Mouse (Mus musculus): ENCODE results near the gene Tnfrsf9. TPM values are rescaled to one million over a fixed set of nuclear protein-coding genes. Genes with fewer than 3 reads are reported as not detected.
"Not testable (repeated sequence)": the region's sequence is repeated elsewhere in the genome, so short reads cannot be mapped to it uniquely, and the experiment has no call there.

Gene Tnfrsf9
- polyA plus RNA-seq, 1 experiment from 2014 or later = 0.13 TPM

- 51% methylated on average over 17 of the region's 17 CpGs for WGBS
- H3K27me3 ChIP-seq (ENCODE audit: insufficient read depth, low read length) = no peaks in the 10 kb centered on the region
- H3K9me3 ChIP-seq (replicated peaks; ENCODE audit: low read length) = no peaks in the 10 kb centered on the region
- H3K4me3 ChIP-seq (replicated peaks; ENCODE audit: low read depth, low read length) = no peak overlapping the region
- H3K4me2 ChIP-seq (ENCODE audit: low read length) = no peak overlapping the region
- ATAC-seq (replicated peaks; ENCODE audit: low FRiP score, low read depth) (no peak), DNase-seq (ENCODE audit: low spot score) (no peak)
- H3K4me1 ChIP-seq (replicated peaks; ENCODE audit: insufficient read depth, low read length) = peaks cover 26% of the 10 kb centered on the region; the same call in 1 of the 2 replicates
- TF ChIP-seq CTCF (IDR thresholded peaks at IDR 0.05; ENCODE audit: low read depth) = no peak
- peak overlapping the region; percentile 42 for H3K27ac ChIP-seq
- peaks cover 30% of the 10 kb centered on the region; the same call in 1 of the 2 replicates for H3K36me3 ChIP-seq (ENCODE audit: insufficient read depth, low read length)
- no peak overlapping the region for H3K9ac ChIP-seq (ENCODE audit: low read depth, low read length)
Observed at GRCm38 (mm10) chr4:150869276-150870197, 44.8 kb upstream of the Tnfrsf9 start.

- Histone ChIP-seq H3K4me2 (ENCODE audit: low read length) (no peak overlapping the region), H3K27me3 (ENCODE audit: insufficient read depth, low read length) (no peaks in the 10 kb centered on the region), H3K4me3 (replicated peaks; ENCODE audit: low read depth, low read length) (no peak overlapping the region), H3K36me3 (ENCODE audit: insufficient read depth, low read length) (peaks cover 21% of the 10 kb centered on the region; the same call in 1 of the 2 replicates), H3K27ac (peak overlapping the region; percentile 6), H3K9ac (ENCODE audit: low read depth, low read length) (no peak overlapping the region), H3K9me3 (replicated peaks; ENCODE audit: low read length) (no peaks in the 10 kb centered on the region), H3K4me1 (replicated peaks; ENCODE audit: insufficient read depth, low read length) (peaks cover 26% of the 10 kb centered on the region; the same call in 1 of the 2 replicates)
- no peak for TF ChIP-seq CTCF (IDR thresholded peaks at IDR 0.05; ENCODE audit: low read depth)
- ATAC-seq (replicated peaks; ENCODE audit: low FRiP score, low read depth) = no peak
- WGBS = 82% methylated on average over 13 of the region's 13 CpGs
- DNase-seq (ENCODE audit: low spot score) = no peak
Observed at GRCm38 (mm10) chr4:150870963-150871391, 43.4 kb upstream of the Tnfrsf9 start.

DNA sequence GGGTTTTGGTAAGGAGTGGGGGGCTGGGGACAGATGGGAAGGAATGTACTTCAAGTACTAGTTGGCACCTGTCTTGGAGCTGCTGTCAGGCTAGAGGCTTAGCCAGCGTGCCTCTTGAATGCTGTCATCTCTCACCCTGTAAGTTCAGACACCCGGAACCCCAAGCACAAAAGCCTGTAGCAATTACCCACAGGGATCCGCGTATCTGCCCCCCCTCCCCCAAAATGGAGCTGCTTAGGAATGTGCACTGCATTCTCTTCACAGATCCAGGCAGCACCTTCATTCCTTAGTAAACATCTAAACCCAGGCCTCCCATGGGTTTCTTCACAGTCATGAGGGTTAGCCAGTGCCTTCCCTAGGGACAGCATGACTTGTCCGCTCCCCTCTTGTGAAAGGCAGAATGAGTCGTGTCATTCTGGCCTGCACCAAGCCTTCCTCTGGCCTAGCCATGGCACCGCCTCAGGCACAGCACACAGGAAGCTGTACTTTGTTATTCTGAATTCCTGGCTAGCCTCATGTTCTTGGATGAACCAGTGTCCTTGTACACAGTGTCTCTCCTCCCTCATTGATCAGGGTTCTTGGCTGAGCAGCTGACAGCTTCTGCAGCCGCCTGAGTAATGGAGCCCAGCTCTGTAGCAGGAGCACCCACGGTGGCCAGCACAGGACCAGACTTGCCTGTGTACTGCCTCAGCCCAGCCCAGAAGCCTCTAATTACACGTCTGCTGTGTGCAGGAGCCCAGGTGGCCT, 42.8 kb upstream of the Tnfrsf9 start:
- no peak for TF ChIP-seq CTCF (IDR thresholded peaks at IDR 0.05; ENCODE audit: low read depth)
- Histone ChIP-seq H3K27me3 (ENCODE audit: insufficient read depth, low read length) (no peaks in the 10 kb centered on the region), H3K27ac (peak overlapping the region; percentile 6), H3K4me1 (replicated peaks; ENCODE audit: insufficient read depth, low read length) (peaks cover 26% of the 10 kb centered on the region; the same call in 1 of the 2 replicates), H3K36me3 (ENCODE audit: insufficient read depth, low read length) (peaks cover 15% of the 10 kb centered on the region; the same call in 1 of the 2 replicates), H3K9ac (ENCODE audit: low read depth, low read length) (no peak overlapping the region), H3K4me3 (replicated peaks; ENCODE audit: low read depth, low read length) (no peak overlapping the region), H3K9me3 (replicated peaks; ENCODE audit: low read length) (no peaks in the 10 kb centered on the region), H3K4me2 (ENCODE audit: low read length) (no peak overlapping the region)
- 40% methylated on average over 10 of the region's 10 CpGs for WGBS
- DNase-seq (ENCODE audit: low spot score) (peak; percentile 42), ATAC-seq (replicated peaks; ENCODE audit: low FRiP score, low read depth) (peak; percentile 60)

- TF ChIP-seq CTCF (IDR thresholded peaks at IDR 0.05; ENCODE audit: low read depth) = no peak
- H3K9me3 ChIP-seq (replicated peaks; ENCODE audit: low read length) = no peaks in the 10 kb centered on the region
- no peak for DNase-seq (ENCODE audit: low spot score)
- WGBS = 36% methylated on average over 9 of the region's 9 CpGs
- H3K27me3 ChIP-seq (ENCODE audit: insufficient read depth, low read length) = no peaks in the 10 kb centered on the region
- H3K4me3 ChIP-seq (replicated peaks; ENCODE audit: low read depth, low read length) = no peak overlapping the region
- H3K4me1 ChIP-seq (replicated peaks; ENCODE audit: insufficient read depth, low read length) = peaks cover 26% of the 10 kb centered on the region; the same call in 1 of the 2 replicates
- H3K4me2 ChIP-seq (ENCODE audit: low read length) = no peak overlapping the region
- peaks cover 9% of the 10 kb centered on the region; the same call in 1 of the 2 replicates for H3K36me3 ChIP-seq (ENCODE audit: insufficient read depth, low read length)
- H3K27ac ChIP-seq = peak overlapping the region; percentile 6; the same call in 1 of the 2 replicates
- ATAC-seq (replicated peaks; ENCODE audit: low FRiP score, low read depth) = peak; percentile 6; the same call in 1 of the 2 replicates
- no peak overlapping the region for H3K9ac ChIP-seq (ENCODE audit: low read depth, low read length)
Observed at GRCm38 (mm10) chr4:150872139-150872651, 42.2 kb upstream of the Tnfrsf9 start.

DNA sequence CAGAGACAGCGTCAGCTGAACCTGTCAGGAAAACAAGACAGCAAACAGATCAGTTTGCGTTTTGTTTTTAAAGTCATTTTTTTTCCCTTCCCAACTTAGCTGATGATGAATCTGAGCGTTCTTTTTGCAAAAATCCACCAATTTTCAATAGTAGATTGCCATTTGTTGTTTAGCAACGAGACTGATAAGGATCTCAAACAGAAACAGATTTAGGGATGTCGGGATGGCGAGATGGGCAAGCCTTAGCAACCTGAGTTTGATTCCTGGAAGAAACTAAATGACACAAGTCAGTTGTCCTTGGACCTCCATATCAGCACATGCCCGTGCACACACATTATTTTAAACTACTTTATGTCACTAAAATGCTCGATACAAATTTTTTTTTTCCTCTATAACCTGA, 41.7 kb upstream of the Tnfrsf9 start:
- peaks cover 5% of the 10 kb centered on the region; the same call in 1 of the 2 replicates for H3K36me3 ChIP-seq (ENCODE audit: insufficient read depth, low read length)
- H3K9ac ChIP-seq (ENCODE audit: low read depth, low read length) = no peak overlapping the region
- no peak overlapping the region for H3K4me2 ChIP-seq (ENCODE audit: low read length)

GRCm38 (mm10) chr4:150874416-150874815, 39.9 kb upstream of the Tnfrsf9 start:
- not testable (repeated sequence) for H3K9ac ChIP-seq (ENCODE audit: low read depth, low read length); DNase-seq (ENCODE audit: low spot score); H3K4me2 ChIP-seq (ENCODE audit: low read length); H3K9me3 ChIP-seq (replicated peaks; ENCODE audit: low read length); H3K27ac ChIP-seq; H3K36me3 ChIP-seq (ENCODE audit: insufficient read depth, low read length); ATAC-seq (replicated peaks; ENCODE audit: low FRiP score, low read depth); H3K4me3 ChIP-seq (replicated peaks; ENCODE audit: low read depth, low read length); H3K27me3 ChIP-seq (ENCODE audit: insufficient read depth, low read length)
- H3K4me1 ChIP-seq (replicated peaks; ENCODE audit: insufficient read depth, low read length) = peaks cover 23% of the 10 kb centered on the region; the same call in 1 of the 2 replicates
- WGBS = 74% methylated on average over 4 of the region's 4 CpGs

More for the DNA sequence above, 41.7 kb upstream of the Tnfrsf9 start:
- no peak for DNase-seq (ENCODE audit: low spot score)
- peak overlapping the region; percentile 6; the same call in 1 of the 2 replicates for H3K27ac ChIP-seq
- TF ChIP-seq CTCF (IDR thresholded peaks at IDR 0.05; ENCODE audit: low read depth) = no peak
- no peak overlapping the region for H3K4me3 ChIP-seq (replicated peaks; ENCODE audit: low read depth, low read length)
- ATAC-seq (replicated peaks; ENCODE audit: low FRiP score, low read depth) = no peak
- no peaks in the 10 kb centered on the region for H3K27me3 ChIP-seq (ENCODE audit: insufficient read depth, low read length)
- 63% methylated on average over 8 of the region's 8 CpGs for WGBS
- peaks cover 26% of the 10 kb centered on the region; the same call in 1 of the 2 replicates for H3K4me1 ChIP-seq (replicated peaks; ENCODE audit: insufficient read depth, low read length)
- H3K9me3 ChIP-seq (replicated peaks; ENCODE audit: low read length) = no peaks in the 10 kb centered on the region

All from kidney, postnatal 0 days (tissue).